Mouse (Mus musculus) MEL (cell line): ENCODE data around the gene Tmem80. TPM values are rescaled to one million over a fixed set of nuclear protein-coding genes. Genes with fewer than 3 reads are reported as not detected.

Experiments
- DNase-seq: peaks from one replicate; pipeline ENCODE4 v3.0.0; 2011; ENCODE audit warnings: low read depth, low spot score
- H3K27ac ChIP-seq: 2 replicates; pipeline ENCODE4 v1.5.1; 2012; ENCODE audit warnings: low read depth, mild to moderate bottlenecking, control low read depth, low read length, moderate library complexity; ENCODE audit not compliant: control insufficient read depth
- H3K27me3 ChIP-seq, 2 experiments: fragments of 150-350 bp in 1 of 2; sonication (generic) in 1 of 2; 2 replicates each; pipeline ENCODE4 v1.6.1; 2012; ENCODE audit warnings: low read length in 2 of 2, mild to moderate bottlenecking in 2 of 2, improper control_type of control experiment in 1 of 2, moderate library complexity in 1 of 2; ENCODE audit not compliant: insufficient read depth in 2 of 2, control insufficient read depth in 1 of 2
- H3K36me3 ChIP-seq, 2 experiments: 2 replicates each; pipeline ENCODE4 v1.6.1; 2012 to 2014; ENCODE audit warnings: low read length in 2 of 2, improper control_type of control experiment in 1 of 2, inconsistent platforms in 1 of 2, mild to moderate bottlenecking in 1 of 2; ENCODE audit not compliant: insufficient read depth in 2 of 2, control insufficient read depth in 1 of 2
- H3K4me1 ChIP-seq, 2 experiments: fragments of 150-350 bp in 1 of 2; sonication (generic) in 1 of 2; 2 replicates each; pipeline ENCODE4 v1.6.1; 2012; ENCODE audit warnings: low read length in 2 of 2, improper control_type of control experiment in 1 of 2, mild to moderate bottlenecking in 1 of 2; ENCODE audit not compliant: insufficient read depth in 2 of 2, control insufficient read depth in 1 of 2
- H3K4me3 ChIP-seq, 2 experiments: fragments of 150-350 bp in 1 of 2; sonication (generic) in 1 of 2; 2 replicates each; pipeline ENCODE4 v1.5.1; 2012; ENCODE audit warnings: low read depth in 2 of 2, low read length in 2 of 2, mild to moderate bottlenecking in 2 of 2, moderate library complexity in 2 of 2, control low read depth in 1 of 2, improper control_type of control experiment in 1 of 2; ENCODE audit not compliant: control insufficient read depth in 1 of 2, insufficient read depth in 1 of 2
- H3K79me2 ChIP-seq: 2 replicates; pipeline ENCODE4 v1.6.1; 2012; ENCODE audit warnings: mild to moderate bottlenecking, low read length, moderate library complexity; ENCODE audit not compliant: control insufficient read depth, poor library complexity, insufficient read depth
- H3K9ac ChIP-seq: 2 replicates; pipeline ENCODE4 v1.6.1; 2012; ENCODE audit warnings: low read depth, mild to moderate bottlenecking, control low read depth, low read length, moderate library complexity; ENCODE audit not compliant: control insufficient read depth, poor library complexity, severe bottlenecking
- H3K9me3 ChIP-seq: fragments of 150-350 bp; sonication (generic); replicated peaks from 2 replicates; pipeline ENCODE4 v1.6.1; 2012; ENCODE audit warnings: mild to moderate bottlenecking, low read length, improper control_type of control experiment, moderate library complexity; ENCODE audit not compliant: insufficient read depth
- CTCF ChIP-seq, 3 experiments: IDR thresholded peaks in 2 of 3; conservative IDR thresholded peaks in 1 of 3; 2 replicates each; pipeline ENCODE4 v1.5.1; 2011 to 2012; ENCODE audit warnings: low read length in 3 of 3, low read depth in 2 of 3, mild to moderate bottlenecking in 2 of 3, improper control_type of control experiment in 1 of 3, inconsistent platforms in 1 of 3, mixed read lengths in 1 of 3, moderate library complexity in 1 of 3; ENCODE audit not compliant: control insufficient read depth in 1 of 3, insufficient read depth in 1 of 3, poor library complexity in 1 of 3, severe bottlenecking in 1 of 3
- EP300 ChIP-seq, 2 experiments: IDR thresholded peaks; 2 replicates each; pipeline ENCODE4 v1.6.1; 2011; ENCODE audit warnings: improper control_type of control experiment in 2 of 2, low read length in 2 of 2, low read depth in 1 of 2, mild to moderate bottlenecking in 1 of 2
- GABPA ChIP-seq: IDR thresholded peaks from 2 replicates; pipeline ENCODE4 v1.6.1; 2012; ENCODE audit warnings: low read depth, mild to moderate bottlenecking, inconsistent platforms, low read length, improper control_type of control experiment, moderate library complexity
- HCFC1 ChIP-seq: IDR thresholded peaks from 2 replicates; pipeline ENCODE4 v1.6.1; 2012; ENCODE audit warnings: low read depth, mild to moderate bottlenecking, inconsistent platforms, low read length, improper control_type of control experiment, moderate library complexity
- KAT2A ChIP-seq: conservative IDR thresholded peaks from 2 replicates; pipeline ENCODE4 v1.6.1; 2012; ENCODE audit warnings: low read depth, low read length, improper control_type of control experiment, inconsistent platforms
- MAFK ChIP-seq: IDR thresholded peaks from 2 replicates; pipeline ENCODE4 v1.6.1; 2011; ENCODE audit warnings: low read depth, mild to moderate bottlenecking, low read length, improper control_type of control experiment, borderline replicate concordance
- MAX ChIP-seq: IDR thresholded peaks from 2 replicates; pipeline ENCODE4 v1.6.1; 2011; ENCODE audit warnings: low read length, improper control_type of control experiment
- MYB ChIP-seq: IDR thresholded peaks from 2 replicates; pipeline ENCODE4 v1.6.1; 2011; ENCODE audit warnings: mild to moderate bottlenecking, low read depth, low read length, improper control_type of control experiment
- MYC ChIP-seq: IDR thresholded peaks from 2 replicates; pipeline ENCODE4 v1.6.1; 2011; ENCODE audit warnings: low read depth, mild to moderate bottlenecking, low read length, improper control_type of control experiment, moderate library complexity
- NELFE ChIP-seq: IDR thresholded peaks from 2 replicates; pipeline ENCODE4 v1.6.1; 2011; ENCODE audit warnings: low read depth, low read length, improper control_type of control experiment
- NRF1 ChIP-seq: IDR thresholded peaks from 2 replicates; pipeline ENCODE4 v1.6.1; 2014; ENCODE audit warnings: low read depth, mild to moderate bottlenecking, inconsistent platforms, low read length, improper control_type of control experiment, moderate library complexity; ENCODE audit not compliant: poor library complexity, insufficient read depth, severe bottlenecking
- POLR2AphosphoS2 ChIP-seq: IDR thresholded peaks from 2 replicates; pipeline ENCODE4 v1.6.1; 2011; ENCODE audit warnings: low read length, improper control_type of control experiment
- RAD21 ChIP-seq: IDR thresholded peaks from 2 replicates; pipeline ENCODE4 v1.6.1; 2011; ENCODE audit warnings: mild to moderate bottlenecking, low read depth, low read length, improper control_type of control experiment
- RCOR1 ChIP-seq: IDR thresholded peaks from 2 replicates; pipeline ENCODE4 v1.6.1; 2012; ENCODE audit warnings: low read depth, mild to moderate bottlenecking, inconsistent platforms, low read length, improper control_type of control experiment
- SIN3A ChIP-seq: IDR thresholded peaks from 2 replicates; pipeline ENCODE4 v1.6.1; 2012; ENCODE audit warnings: low read length, improper control_type of control experiment, inconsistent platforms
- USF2 ChIP-seq, 2 experiments: IDR thresholded peaks; 2 replicates each; pipeline ENCODE4 v1.6.1; 2011 to 2012; ENCODE audit warnings: improper control_type of control experiment in 2 of 2, low read length in 2 of 2, borderline replicate concordance in 1 of 2, inconsistent platforms in 1 of 2, low read depth in 1 of 2, mild to moderate bottlenecking in 1 of 2; ENCODE audit not compliant: insufficient read depth in 1 of 2
- ZMIZ1 ChIP-seq: IDR thresholded peaks from 2 replicates; pipeline ENCODE4 v1.6.1; 2012; ENCODE audit warnings: low read depth, mild to moderate bottlenecking, inconsistent platforms, low read length, improper control_type of control experiment, moderate library complexity
- polyA plus RNA-seq, 2 experiments: library from polyadenylated mRNA; stranded (reverse) in 1 of 2; unstranded in 1 of 2; fragments of >175 nt in 1 of 2; fragments of >200 nt in 1 of 2; gene quantifications; 2 replicates each; pipeline versions ENCODE4 v1.2.1 to v1.2.4; 2012; ENCODE audit warnings: low replicate concordance in 2 of 2, low read depth in 1 of 2; ENCODE audit not compliant: insufficient read length in 2 of 2, insufficient read depth in 1 of 2, missing spikeins in 1 of 2
- total RNA-seq: library from RNA; depleted of rRNA; stranded (reverse); fragments of 300-350 nt; gene quantifications from 2 replicates; pipeline ENCODE4 v1.2.3, GENCODE M21; 2012

Gene Tmem80
- total and polyA plus RNA-seq, 3 experiments, result 12.3 to 27.7 TPM; not detected in 1

- peak; percentile 17 for DNase-seq
- Histone ChIP-seq H3K9ac (no peak overlapping the region), H3K27me3 (no peaks in the 10 kb centered on the region), H3K36me3 (peaks cover 0 to 34% of the 10 kb centered on the region in 2 experiments; a peak in 3 of 4 replicates), H3K4me1 (no peaks in the 10 kb centered on the region; a peak in 1 of 4 replicates), H3K9me3 (no peaks in the 10 kb centered on the region), H3K27ac (no peak overlapping the region), H3K4me3 (no peak overlapping the region), H3K79me2 (no peaks in the 10 kb centered on the region)
- TF ChIP-seq CTCF (IDR thresholded peaks at IDR 0.05 in 2 of 3, conservative IDR thresholded peaks at IDR 0.05 in 1 of 3; ENCODE audit: control insufficient read depth in 1 of 3, insufficient read depth in 1 of 3, low read depth in 2 of 3, low read length in 3 of 3, poor library complexity in 1 of 3, severe bottlenecking in 1 of 3), result peak in 2 of 3 experiments; percentile 8; a peak in 2 of 6 replicates
- TF ChIP-seq SIN3A, result no peak
Observed at GRCm38 (mm10) chr7:141315974-141316373, 11.6 kb upstream of the Tmem80 start.

- H3K79me2 ChIP-seq, result no peaks in the 10 kb centered on the region
- no peak for DNase-seq
- H3K4me3 ChIP-seq, result no peak overlapping the region
- no peaks in the 10 kb centered on the region for H3K27me3 ChIP-seq
- no peak overlapping the region for H3K9ac ChIP-seq
- peaks cover 0 to 41% of the 10 kb centered on the region in 2 experiments; a peak in 3 of 4 replicates for H3K36me3 ChIP-seq
- no peak for TF ChIP-seq RAD21
- TF ChIP-seq MYC, result no peak
- TF ChIP-seq MAFK, result no peak
- TF ChIP-seq NELFE, result no peak
- no peak for TF ChIP-seq EP300 (IDR thresholded peaks at IDR 0.05; ENCODE audit: low read depth in 1 of 2, low read length in 2 of 2)
- no peak for TF ChIP-seq POLR2AphosphoS2
- no peak for TF ChIP-seq ZMIZ1
- TF ChIP-seq MYB, result no peak
- no peak for TF ChIP-seq USF2 (IDR thresholded peaks at IDR 0.05; ENCODE audit: borderline replicate concordance in 1 of 2, insufficient read depth in 1 of 2, low read depth in 1 of 2, low read length in 2 of 2)
- TF ChIP-seq KAT2A, result no peak
- no peak for TF ChIP-seq HCFC1
- TF ChIP-seq NRF1, result no peak
- no peak for TF ChIP-seq RCOR1
- no peak for TF ChIP-seq MAX
- TF ChIP-seq GABPA, result no peak
- no peak overlapping the region for H3K27ac ChIP-seq
- H3K9me3 ChIP-seq, result no peaks in the 10 kb centered on the region
- no peaks in the 10 kb centered on the region; a peak in 1 of 4 replicates for H3K4me1 ChIP-seq
Observed at GRCm38 (mm10) chr7:141317619-141318132, 9.9 kb upstream of the Tmem80 start.
